Mouse (Mus musculus) MEL-GATA-1-ER (cell line): Measurements from ENCODE around the gene Polm.
A peak's percentile ranks its signal among the peaks of the same experiment; 100 is the strongest.

Experiments
- DNase-seq: peaks from one replicate; pipeline ENCODE4 v3.0.0-alpha.2; 2012; ENCODE audit warnings: low read depth; ENCODE audit errors: extremely low read depth

Polm gene

DNA sequence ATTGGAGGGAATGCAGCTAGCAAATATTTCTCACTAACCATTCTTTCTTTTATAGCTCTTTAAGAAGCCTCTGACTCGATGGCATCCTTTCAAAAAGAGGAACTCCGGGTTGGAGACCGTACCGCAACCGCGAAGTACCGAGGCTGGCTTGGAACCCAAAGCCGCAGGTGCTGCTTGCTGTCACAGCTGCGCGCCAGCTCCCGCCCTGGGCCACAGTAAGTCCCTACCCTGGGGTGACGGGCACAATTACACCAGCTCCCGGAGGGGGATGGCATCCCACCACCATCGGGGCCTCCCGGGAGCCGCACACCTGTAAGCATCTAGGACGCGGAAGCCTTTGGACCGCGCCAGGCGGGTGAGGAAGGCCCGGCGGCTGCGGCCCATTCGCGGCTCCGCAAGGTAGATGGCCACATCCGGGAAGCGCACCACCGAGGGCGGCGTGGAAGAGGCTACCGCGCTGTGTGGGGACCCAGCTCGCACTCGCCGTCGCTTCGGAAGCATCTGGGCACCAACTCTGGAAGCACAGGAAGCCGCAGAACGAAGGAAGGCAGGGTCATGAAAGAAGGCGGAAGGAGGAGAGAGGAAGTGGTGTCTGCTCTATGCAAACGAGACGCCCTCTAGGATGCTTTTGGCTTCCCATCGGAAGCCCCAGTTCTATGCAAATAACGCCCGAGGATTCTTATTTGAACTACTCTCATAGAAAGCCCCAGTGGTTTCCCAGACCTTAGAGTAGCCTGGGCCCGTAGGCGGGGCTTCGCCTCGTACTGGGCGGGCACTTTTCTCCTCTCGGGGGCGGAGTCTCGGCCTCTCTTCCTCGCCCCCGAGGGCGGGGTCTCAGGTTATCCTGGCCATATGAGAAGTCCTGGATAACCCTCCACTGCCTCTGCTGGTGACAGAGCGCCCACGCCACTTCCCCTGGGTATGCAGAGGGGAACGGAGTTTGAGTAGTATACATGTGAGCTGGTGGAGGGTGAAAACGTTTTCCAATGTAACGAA, at the start of gene Polm:
Gene Polm (minus strand): TSS at position 766 of the 996 bp plus-strand sequence.
- DNase-seq, result peak; percentile 92

DNA sequence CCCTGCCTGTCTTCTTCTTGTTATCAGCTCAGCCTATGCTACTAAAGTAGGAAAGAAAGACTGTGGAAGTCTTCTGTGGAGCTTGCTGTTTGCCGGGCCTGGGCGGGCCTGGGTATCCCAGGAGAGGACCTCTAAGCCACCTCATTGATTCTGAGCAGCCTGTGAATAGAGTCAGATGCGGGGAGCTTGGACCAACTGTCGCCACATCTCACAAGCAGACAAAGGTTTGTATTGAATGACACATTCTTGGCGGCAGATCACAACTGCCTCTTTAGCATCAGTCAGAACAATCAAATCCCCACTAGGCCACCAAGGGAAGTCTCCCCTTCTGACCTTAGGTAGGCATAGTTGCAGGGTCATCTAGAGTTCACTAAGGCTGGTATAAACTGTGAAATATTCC, 49.4 kb upstream of the Polm start:
- DNase-seq, result no peak

DNA sequence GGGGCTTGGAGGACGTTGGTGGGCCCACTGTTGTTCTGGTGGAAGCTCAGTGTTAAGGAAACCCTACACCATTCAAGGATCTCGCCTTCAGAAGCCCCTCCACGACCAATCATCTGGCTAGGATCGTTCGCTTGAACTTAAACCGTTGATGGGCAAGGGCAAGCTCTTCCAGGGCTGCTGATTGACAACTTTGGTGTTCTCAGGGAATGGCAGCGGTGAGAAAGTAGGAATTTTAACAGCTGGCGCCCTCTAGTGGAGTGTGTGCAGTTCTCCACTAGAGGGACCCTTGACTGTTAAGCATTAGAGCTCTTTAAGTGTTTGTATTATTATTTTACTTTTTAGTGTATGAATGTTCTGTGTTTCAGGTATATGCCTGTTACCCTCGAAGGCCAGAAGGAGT, 48.4 kb upstream of the Polm start:
- peak; percentile 39 for DNase-seq

DNA sequence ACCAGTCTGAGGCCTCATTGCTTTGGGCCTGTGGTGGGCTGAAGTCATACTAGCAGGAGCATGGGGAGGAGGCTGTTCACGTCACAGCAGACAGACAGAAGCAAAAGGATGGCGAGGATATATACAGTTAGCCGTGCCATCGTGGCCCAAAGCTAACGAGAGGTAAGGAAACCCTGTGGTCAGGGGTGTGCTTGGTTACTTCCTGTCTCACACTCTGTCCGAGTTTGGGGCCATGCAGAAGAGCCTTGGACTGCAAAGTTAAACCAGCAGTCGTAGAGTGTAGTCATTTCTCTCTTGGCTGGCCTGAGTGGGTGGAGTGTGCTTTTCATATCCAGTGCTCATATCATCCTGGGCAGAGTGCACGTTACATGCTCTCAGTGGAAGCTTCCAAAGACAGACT, 44.7 kb upstream of the Polm start:
- no peak for DNase-seq

DNA sequence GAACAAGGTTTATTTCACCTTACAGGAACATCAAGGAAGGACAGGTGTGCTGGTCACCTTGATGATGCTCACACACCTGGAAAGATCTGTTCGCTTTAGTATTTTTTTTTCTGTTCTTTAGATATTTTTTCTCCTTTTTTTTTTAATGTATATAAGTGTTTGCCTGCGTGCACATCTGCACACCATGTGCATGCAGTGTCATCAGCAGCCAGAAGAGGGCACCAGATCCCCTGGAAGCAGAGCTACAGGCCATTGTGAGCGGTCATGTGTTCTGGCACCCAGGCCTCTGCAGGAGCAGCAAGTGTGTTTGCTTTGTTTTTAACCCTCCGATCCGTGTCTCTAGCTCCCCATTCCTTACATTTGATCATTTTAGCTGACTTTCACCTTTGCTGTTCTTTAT, 42.1 kb upstream of the Polm start:
- peak; percentile 69 for DNase-seq

DNA sequence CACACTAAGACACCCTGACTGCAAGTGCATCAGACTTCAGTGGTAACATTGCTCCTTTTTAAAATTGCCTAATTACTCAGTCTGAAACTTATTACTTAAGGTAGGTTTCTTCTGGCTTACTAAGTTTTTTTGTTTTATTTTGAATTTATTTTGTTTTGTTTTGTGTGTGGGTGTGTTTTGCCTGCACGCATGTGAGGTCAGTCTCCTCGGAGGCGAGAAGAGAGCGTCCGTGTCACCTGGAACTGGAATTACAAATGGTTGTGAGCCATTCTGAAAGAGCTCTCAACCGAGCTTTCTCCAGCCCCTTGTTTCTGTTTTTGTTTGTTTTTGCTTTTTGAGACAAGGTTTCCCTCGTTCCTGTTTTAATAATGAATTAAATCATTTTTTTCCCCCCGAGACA, 40.8 kb upstream of the Polm start:
- no peak for DNase-seq

DNA sequence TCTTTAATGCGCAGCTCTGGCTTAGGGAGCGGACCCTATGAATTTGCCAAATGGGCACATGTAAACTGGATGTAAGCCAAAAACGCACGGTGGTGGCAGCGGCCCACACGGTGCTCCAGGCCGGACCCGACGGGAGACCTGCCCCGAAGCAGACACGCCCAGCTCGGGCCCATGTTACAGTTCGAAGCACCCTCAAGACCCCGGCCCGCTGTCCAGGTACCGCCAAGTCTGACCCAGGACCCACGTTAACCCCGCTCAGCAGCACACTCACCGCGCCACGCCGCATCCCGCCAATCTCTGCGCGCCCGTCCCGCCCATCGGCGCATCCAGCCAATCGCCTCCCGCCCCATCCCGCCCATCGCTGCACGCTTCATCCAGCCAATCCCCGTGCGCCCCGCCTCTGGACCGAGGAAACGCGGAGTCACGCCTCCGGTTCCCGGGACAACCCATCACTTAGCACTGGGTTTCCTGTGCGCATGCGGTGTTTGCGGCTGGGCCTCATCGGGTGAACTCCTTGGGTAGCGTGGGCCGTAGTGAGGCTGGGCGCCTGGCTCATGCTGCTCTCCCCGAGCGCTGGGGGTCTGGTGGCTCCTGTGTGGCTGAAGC, 40.2 kb upstream of the Polm start, which contains the start of gene Pold2:
Gene Pold2 (minus strand): TSS at position 372 of the 606 bp plus-strand sequence.
- peak; percentile 95 for DNase-seq

DNA sequence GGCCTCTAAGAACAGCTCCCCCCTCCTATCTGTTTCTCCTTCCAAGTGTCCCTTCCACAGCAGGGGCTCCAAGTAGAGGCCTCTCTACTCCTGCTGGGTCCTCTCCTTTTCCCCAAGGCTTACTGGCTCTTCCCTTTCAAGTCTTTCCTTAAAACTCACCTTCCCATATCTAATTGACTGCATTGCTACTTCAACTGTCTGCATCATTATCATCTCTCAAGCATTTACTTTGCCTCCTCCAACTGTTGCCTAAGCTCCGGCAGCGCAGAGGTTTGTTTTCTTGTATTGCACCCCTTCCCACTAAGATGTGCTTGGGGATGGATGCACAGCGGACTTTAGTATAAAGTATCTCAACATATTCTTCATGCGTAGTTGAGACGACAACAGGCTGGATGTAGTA, 39.6 kb upstream of the Polm start:
- DNase-seq, result no peak

DNA sequence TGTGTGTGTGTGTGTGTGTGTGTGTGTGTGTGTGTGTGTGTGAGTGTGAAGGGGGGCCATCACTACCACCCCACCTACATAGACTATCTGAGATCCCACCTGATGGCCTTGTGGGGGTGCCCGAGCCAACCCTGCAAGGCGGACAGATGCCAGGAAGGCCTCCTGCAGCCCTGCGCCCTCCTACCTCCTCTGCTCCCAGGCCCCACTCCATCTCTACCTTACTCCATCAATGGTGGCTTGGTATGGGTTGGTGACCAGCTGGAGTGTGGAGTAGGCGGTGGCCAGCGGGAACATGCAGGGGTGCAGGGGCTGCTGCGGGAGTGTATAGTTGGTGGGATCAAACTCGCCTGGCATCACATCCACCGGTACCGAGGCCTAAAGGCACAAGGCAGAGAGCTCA, 35.4 kb upstream of the Polm start:
- DNase-seq, result no peak

DNA sequence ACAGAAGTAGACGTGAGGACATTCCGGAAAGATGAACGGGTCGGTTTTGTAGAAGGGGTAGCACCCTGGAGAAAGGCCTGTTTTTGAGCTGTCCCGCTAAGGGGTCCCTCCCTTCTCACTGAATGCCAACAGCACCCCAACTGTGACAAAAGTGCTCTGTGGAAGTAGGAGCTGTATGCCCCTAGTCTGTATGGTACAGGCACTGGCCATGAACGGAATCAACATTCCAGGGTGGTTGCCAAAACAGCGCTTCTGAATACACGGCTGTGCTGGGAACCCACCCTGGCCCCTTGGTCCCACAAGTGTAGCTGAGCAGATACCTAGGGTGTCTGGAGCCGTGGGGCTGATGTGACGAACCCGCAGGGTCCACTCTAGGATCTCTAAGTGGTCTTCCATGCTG, 34.9 kb upstream of the Polm start:
- no peak for DNase-seq

DNA sequence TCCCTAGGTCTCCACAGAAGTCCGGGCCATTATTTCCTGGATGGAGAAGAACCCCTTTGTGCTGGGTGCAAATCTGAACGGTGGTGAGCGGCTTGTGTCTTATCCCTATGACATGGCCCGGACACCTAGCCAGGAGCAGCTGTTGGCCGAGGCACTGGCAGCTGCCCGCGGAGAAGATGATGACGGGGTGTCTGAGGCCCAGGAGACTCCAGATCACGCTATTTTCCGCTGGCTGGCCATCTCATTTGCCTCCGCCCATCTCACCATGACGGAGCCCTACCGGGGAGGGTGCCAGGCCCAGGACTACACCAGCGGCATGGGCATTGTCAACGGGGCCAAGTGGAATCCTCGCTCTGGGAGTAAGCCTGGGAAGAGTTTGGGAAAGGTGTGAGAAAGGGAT, 32.3 kb upstream of the Polm start:
- no peak for DNase-seq

DNA sequence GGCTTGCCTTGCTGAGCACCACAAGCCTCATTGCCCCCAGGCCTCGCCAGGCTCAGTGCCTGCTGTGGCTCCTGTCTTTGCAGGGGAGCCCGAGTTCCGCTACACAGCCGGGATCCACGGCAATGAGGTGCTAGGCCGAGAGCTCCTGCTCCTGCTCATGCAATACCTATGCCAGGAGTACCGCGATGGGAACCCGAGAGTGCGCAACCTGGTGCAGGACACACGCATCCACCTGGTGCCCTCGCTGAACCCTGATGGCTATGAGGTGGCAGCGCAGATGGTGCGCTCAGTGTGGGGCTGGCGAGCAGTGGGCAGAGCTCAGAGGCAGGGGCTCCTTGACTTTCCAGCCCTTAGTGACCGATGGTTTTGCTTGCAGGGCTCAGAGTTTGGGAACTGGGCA, 31.5 kb upstream of the Polm start:
- no peak for DNase-seq

DNA sequence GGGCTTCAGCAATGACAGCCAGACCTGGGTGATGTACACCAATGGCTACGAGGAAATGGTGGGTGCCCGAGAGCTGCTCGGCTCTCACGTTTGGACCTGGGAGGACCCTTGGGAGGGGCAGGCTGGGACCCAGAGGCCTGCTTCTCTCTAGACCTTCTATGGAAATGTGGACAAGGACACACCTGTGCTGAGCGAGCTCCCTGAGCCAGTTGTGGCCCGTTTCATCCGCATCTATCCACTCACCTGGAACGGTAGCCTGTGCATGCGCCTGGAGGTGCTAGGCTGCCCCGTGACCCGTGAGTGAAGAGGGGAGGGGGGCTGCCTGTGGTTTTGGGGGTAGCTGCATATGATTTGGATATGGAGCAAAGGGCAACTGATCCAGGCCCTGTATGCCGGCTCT, 30.5 kb upstream of the Polm start:
- DNase-seq, result no peak

DNA sequence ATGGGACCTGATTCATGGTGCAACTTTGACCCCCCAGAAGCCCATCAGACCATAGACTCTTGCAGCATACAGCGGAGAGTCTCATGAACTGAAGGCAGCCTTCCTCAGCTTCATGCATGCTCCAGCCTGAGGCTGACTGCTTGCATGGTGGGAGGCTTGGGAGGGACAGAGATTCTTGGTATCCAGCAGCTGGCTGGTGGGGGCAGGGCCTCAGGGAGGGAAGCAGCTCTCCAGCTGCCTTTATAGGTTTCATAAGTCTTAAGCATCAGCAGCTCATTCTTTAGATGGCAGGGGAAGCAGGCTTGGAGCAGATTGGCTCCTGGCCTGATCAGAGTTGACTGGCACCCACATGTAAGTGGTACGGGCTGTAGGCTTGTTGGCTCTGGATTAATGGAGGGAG, 29.4 kb upstream of the Polm start:
- DNase-seq, result no peak

DNA sequence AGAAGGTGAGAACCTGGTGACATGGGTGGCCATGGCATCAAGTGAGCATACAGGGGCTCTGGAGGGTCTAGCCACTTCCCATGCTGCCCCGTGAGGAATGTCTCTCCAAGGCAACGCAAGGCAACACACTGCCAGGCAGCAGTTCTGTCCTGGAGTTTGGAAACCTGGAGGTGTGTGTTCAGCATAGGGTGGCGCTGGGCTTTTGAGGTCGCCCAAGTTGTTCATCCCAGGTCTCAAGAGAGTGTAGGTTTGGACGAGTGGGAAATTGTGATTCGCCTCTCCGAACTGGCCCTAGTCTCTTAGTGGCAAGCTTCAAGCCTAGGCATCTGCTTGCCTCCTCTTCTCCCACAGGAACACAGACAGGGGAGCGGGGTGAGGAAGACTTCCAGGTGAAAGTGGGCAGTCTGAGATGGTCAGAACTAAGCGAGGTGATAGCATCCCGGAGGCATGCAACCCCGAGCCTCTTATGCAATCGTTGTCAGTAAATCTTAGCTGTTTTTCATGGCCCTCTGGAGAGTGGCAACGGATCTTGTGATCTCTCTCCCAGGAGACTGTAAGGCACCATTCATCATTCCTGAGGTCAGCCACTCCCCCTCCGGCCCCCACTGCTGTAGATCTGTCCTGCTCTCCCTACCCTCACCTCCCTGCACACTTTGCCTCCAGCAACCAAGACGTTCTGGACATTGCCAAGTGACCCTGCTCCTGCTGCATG, 24.7 kb upstream of the Polm start:
- no peak for DNase-seq

DNA sequence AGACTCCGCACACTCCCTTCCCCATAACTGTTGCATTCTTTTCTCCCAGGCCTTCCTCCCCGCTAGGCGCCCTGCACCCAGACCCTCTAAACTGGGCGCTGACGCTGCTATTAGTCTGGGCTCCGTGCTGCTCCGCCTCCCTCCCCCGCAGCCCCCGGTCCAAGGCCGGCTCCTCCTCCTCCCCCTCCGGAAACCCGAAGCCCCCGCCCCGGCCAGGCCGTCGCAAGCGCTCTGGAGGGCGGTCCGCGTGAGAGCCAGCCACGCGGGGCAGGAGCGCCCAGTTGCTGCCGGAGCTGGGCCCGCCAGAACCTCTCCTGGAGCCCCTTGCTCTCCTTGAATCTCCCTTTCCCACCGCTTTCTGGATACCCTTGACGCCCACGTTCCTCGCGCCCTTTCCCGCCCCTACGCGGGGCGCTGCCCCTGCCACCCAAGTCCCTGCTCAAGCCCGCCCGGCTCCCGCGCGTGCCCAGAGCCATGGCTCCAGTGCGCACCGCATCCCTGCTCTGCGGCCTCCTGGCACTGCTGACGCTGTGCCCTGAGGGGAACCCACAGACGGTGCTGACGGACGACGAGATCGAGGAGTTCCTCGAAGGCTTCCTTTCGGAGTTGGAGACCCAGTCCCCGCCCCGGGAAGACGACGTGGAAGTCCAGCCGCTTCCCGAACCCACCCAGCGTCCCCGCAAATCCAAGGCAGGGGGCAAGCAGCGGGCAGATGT, 24.0 kb upstream of the Polm start, which contains the start of gene Aebp1:
Gene Aebp1 (plus strand): TSS at position 270 of the 716 bp plus-strand sequence.
- DNase-seq, result no peak

DNA sequence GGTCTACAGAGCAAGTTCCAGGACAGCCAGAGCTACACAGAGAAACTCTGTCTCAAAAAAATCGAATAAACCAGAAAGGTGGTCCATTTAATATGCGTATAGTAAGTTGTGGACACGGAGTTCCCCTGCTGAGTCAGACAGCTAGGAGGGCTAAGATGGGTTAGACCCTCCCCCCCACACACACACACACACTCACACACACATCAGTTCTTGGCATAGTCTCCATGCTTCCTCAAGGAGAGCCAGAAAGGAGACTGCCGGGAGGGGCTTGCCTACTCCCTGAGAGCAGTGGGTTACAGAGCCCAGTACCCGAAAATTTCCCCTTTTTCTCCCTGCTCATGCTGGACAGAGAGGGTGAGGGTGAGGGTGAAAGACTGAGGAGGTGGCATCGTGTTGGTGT, 22.8 kb upstream of the Polm start:
- no peak for DNase-seq

DNA sequence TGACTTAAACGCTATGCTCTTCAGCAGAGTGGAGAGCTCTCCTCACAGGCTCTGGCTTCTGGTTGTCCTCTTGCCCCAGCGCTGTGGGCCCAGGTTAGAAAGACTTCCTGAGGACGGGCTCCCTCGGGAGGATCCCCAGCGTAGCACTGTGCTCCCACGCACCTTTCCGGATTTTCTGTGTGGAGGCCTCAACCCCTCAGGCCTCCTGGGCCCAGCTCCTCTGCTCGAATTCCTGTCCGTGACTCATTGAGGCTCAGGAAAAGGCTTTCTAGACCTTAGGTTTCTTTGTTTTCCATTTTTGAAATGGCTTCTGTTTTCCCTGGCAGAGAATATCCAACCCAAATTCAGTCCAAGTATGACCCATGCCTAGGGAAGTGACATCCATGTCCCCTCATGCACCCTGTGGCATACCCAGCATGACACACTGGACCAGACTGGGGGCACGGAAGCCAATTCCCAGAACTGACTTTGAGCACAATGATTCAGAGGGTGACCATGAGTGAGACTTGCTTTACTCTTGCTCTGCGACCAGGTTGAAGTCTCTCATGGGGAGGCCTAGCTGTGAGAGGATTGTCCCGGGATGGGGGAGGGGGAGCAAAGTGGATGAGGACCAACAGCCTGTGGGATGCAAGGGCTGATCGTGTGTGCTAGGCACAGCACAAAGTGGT, 22.2 kb upstream of the Polm start:
- no peak for DNase-seq

DNA sequence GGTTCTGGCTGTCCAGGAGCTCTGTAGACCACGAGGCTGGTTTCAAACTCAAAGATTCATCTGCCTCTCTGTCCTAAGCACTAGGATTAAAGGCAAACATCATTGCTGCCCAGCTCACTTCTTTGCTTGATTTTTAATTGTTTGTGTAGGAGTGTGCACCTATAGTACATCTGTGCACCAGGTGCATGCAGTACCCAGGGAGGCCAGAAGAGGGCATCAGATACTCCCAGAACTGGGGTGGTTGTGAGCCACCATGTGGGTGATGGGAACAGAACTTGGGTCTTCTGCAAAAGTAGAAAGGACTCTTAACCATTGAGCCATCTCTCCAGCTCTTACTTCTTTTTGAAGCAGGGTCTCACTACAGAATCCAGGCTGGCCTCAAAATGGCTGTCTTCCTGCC, 20.9 kb upstream of the Polm start:
- DNase-seq, result no peak

DNA sequence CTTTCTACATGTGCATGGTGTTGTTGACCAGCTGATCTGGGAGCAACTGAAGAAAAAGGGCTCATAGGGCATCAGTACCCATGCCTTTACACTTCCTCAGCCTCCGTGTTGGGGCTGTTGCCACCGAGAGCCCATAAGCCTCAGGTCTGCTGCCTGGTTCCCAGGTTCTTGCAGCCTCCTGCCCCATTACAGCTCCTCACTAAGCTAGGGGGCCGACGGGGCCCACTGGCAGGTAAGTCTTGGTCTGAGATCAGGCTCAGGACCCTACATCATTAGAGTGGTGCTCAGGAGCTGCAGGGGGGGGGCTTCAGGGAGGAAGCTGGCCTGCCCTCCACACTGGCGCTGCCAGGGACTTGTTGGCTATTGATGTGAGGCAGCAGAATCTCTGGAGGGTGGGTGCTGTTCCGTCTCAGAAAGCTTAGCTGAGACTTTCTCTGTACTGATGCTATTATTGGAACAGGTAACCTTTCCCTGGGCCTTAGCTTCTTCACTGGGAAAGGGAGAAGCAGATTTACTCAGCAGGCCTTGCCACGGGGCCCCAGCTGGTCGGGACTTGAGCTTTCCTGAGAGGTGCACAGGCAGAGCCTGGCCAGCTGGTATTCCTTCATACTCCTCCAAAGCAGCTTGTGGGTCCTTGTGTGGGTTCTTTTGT, 18.8 kb upstream of the Polm start:
- DNase-seq, result no peak
